Mouse (Mus musculus) adrenal gland, postnatal 14 days (tissue): ENCODE measurements around the gene Ddx27. TPM values are rescaled to one million over a fixed set of nuclear protein-coding genes. Genes with fewer than 3 reads are reported as not detected.

ENCODE experiments used
- DNase-seq: peaks from one replicate; pipeline ENCODE4 v3.0.0; 2021; ENCODE audit warnings: mixed read lengths
- total RNA-seq: library from RNA; stranded (reverse); gene quantifications from 2 replicates; pipeline ENCODE4 v1.2.3, GENCODE M21; 2021

Ddx27 gene
- total RNA-seq, 1 experiment from 2014 or later, result 34.6 TPM

- DNase-seq, result peak; percentile 97
These were observed 48.2 kb downstream of the Ddx27 start, which contains the start of gene Znfx1 for GRCm38 (mm10) chr2:167062965-167063880. TSS of gene Znfx1 (minus strand) at chr2:167063015.

GRCm38 (mm10) chr2:167063906-167064496, 49.0 kb downstream of the Ddx27 start:
- no peak for DNase-seq

GRCm38 (mm10) chr2:167064601-167065295, 49.8 kb downstream of the Ddx27 start:
- DNase-seq, result no peak

GRCm38 (mm10) chr2:167066031-167066430, 51.0 kb downstream of the Ddx27 start:
- no peak for DNase-seq

GRCm38 (mm10) chr2:167066528-167067516, 51.8 kb downstream of the Ddx27 start:
- DNase-seq, result no peak

GRCm38 (mm10) chr2:167067575-167067974, 52.6 kb downstream of the Ddx27 start:
- DNase-seq, result no peak

- DNase-seq, result no peak
These were observed 55.3 kb downstream of the Ddx27 start for GRCm38 (mm10) chr2:167070341-167070740.

GRCm38 (mm10) chr2:167071266-167071640, 56.3 kb downstream of the Ddx27 start:
- no peak for DNase-seq

GRCm38 (mm10) chr2:167071641-167072601, 56.9 kb downstream of the Ddx27 start:
- DNase-seq, result peak; percentile 97

- no peak for DNase-seq
These were observed 59.6 kb downstream of the Ddx27 start for GRCm38 (mm10) chr2:167074587-167074986.

- DNase-seq, result no peak
These were observed 61.4 kb downstream of the Ddx27 start for GRCm38 (mm10) chr2:167076352-167076751.

- no peak for DNase-seq
These were observed 61.8 kb downstream of the Ddx27 start for GRCm38 (mm10) chr2:167076759-167077158.

GRCm38 (mm10) chr2:167077199-167077962, 62.4 kb downstream of the Ddx27 start:
- DNase-seq, result no peak

GRCm38 (mm10) chr2:167078486-167078885, 63.5 kb downstream of the Ddx27 start:
- DNase-seq, result no peak

GRCm38 (mm10) chr2:167078931-167079495, 64.0 kb downstream of the Ddx27 start:
- DNase-seq, result no peak

GRCm38 (mm10) chr2:167079535-167080257, 64.7 kb downstream of the Ddx27 start:
- peak; percentile 65 for DNase-seq

- DNase-seq, result no peak
These were observed 65.4 kb downstream of the Ddx27 start for GRCm38 (mm10) chr2:167080387-167080786.

GRCm38 (mm10) chr2:167081135-167081534, 66.1 kb downstream of the Ddx27 start:
- no peak for DNase-seq

- peak; percentile 62 for DNase-seq
These were observed 66.6 kb downstream of the Ddx27 start for GRCm38 (mm10) chr2:167081639-167082038.
